Mouse (Mus musculus): Measurements from ENCODE around the gene Rpusd3. TPM values are rescaled to one million over a fixed set of nuclear protein-coding genes. Genes with fewer than 3 reads are reported as not detected.

Rpusd3 gene
- 33.6 and 35.6 TPM in 2 replicates for polyA plus RNA-seq (2012; rRNA removed)

DNA sequence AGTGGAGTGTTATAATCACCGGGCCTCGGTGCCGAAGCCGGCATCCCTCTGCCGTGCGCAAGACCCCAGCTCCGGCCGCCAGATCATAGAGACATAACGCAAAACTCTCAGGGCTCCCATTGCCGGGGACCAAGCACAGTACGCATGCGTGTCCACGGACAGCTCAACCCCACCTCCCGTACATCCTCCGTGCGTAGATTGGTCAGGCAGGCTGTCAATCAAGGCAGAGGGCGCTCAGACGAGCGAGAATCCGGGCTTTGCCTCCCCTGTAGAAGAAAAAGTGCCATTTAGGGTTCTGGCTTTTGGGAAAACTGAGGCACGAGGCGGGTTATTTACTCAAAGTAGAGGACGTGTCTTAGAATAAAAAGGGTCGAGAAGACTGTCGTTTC lies at the start of gene Rpusd3:
Gene Rpusd3, minus strand, starts transcription at position 142 of the 389 bp plus-strand sequence.

DNA sequence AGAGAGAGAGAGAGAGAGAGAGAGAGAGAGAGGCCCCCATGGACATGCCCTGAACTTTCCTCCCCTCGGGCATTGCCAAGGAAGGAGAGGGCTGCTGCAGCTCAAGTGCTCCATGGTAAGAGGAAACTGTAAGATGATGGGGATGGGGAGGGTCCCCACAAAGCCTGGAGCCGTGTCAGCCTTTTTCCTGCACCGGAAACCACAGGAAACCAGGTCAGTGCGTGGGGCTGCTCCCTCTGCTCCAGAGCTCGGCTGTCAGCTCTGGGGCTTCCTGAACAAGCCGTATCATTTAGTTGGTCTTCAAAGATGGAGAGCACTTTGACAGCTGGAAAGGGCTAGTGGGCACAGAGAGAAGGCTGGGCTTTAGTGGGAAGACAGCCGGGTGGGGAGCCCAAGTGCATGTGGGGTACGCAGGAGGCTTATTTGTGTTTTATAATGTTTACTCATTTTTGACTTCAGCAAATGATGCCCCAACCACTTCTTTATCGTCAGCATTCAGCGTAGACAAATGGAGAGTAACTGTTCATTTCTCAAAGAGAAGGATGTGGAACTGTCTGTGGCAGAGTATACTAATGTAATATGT lies 38.9 kb upstream of the Rpusd3 start, which contains the start of gene Il17re:
Gene Il17re, plus strand, starts transcription at position 533 of the 583 bp plus-strand sequence.

DNA sequence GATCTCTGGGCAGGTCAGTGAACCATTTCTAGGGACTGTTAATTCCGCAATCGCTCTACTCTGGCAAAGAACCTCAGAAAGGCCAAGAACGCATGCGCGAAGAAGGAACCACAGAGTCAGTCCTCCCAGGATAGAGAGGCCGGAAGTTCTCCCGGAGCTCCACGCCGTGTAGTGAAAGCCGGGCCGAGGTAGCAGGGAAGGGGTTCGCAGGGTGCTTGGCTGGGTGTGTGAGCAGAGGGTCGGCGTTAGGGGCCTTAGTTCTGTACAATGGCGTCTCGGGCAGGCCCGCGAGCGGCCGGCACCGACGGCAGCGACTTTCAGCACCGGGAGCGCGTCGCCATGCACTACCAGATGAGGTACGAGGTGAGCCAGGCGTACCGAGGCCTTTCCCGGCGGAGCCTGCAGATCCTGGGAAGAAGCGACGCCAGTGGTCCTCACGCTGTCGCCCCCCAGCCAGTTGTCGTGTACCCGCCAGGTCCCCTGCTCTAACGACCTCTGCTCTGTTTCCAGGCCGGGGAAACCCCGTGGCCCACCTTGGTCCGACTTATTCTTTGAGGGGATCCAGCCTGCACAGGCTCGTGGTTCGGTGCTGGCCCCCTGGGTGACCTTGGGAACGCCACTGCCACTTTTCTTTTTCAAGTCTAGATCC lies 23.4 kb upstream of the Rpusd3 start, which contains the start of gene Jagn1:
Gene Jagn1, plus strand, starts transcription at position 128 of the 649 bp plus-strand sequence.

DNA sequence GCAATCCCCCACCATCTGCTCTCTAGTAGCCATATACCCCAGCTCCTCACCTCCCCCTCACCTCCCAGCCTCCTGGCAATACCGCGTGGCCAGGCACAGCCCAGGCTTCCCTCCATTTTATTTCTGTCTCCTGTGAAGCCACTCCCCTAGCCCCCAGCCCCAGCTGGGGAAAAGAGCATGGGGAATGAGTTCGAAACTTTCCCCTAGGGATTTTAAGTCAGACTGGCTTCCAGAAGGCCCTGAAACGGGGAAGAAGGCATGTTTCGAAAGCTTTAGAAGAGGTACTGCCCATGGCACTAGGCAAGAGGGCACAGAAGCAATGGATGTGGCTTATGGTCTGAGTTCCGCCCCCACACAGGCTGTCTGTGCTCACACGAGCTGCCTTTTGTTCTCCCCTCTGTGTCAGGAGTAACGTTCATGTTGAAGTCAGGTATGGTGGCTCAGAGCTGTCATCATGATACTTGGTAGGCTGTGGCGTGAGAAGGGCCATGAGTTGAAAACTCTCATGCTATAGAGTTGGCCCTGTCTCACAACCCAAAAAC lies 16.6 kb upstream of the Rpusd3 start, which contains the start of gene Cidec:
Gene Cidec, minus strand, starts transcription at position 97 of the 542 bp plus-strand sequence.

DNA sequence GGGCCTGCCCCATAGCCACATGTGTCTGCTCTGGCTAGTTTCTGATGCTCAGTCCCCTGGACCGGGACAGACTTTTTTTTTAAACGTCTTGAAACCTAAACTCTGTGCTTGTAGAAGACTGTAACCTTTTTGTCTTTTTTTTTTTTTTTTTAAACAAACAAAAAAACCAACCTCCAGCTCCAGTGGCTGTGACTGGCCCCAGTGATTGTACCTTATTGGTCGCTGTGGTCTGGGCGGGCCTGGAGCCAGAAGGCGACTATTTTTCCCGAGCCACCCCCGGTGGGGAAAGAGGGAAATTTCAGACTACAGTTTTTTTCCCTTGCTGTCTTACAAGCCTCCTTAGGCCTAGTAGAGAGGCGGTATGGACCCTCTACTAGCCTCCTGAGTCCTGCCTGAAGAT lies 30.2 kb downstream of the Rpusd3 start, which contains the start of gene Ttll3:
Gene Ttll3, plus strand, starts transcription at position 301 of the 400 bp plus-strand sequence.

DNA sequence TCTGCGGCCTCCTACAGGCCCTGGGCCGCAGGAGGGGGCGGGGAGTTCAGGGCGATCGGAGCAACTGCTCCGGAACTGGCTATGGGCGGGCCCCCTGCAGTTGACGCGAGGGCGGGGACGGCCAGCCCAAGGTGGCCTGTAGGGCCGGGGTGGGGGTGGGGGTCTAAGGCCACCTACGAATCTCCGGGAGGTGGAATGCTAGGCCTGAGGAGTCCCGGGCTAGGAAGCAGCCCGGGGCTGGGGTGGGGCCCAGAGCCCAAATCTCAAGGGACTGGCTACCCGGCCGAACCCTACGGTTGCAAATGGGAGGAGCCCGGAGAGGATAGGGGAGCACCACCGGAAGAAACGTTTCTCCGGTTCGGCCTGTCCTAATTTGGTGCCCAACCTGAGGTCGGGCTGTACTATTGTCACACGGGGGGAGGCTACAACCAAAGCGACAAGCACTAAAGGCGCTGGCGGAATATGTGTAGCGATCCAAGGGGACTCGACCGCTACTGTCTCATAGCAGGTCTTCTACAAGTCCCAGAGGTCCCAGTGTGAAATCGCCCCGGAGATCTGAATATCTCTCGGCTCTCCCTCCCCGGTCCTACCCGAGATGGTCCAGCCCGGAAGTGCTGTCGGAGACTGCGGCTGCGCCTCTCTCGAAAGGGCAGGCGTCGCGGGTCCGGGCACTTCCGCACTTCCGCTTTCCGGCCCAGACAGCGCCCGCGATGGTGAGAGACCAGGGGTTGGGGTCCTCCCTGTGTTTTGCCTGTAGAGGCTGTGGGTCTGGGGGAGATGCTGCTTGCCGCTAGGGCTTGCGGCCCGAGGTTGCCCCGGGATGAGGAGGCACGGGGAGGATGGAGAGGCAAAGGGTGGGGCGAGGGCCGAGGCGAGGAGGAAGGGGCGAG lies 41.4 kb downstream of the Rpusd3 start, which contains the start of the genes Tada3 and Arpc4:
Gene Tada3, minus strand, starts transcription at position 388 of the 890 bp plus-strand sequence.
Gene Arpc4, plus strand, starts transcription at position 620 of the 890 bp plus-strand sequence.

Other genes starting within 250 kb of the Rpusd3 start
- gene Lhfpl4, start 224.0 kb downstream of the Rpusd3 start, polyA plus RNA-seq (2012; rRNA removed) = 53.8 and 59.2 TPM in 2 replicates
- 36.5 and 39.7 TPM in 2 replicates for gene Mtmr14, start 181.5 kb downstream of the Rpusd3 start, polyA plus RNA-seq (2012; rRNA removed)
- gene Cpne9, start 137.0 kb downstream of the Rpusd3 start, polyA plus RNA-seq (2012; rRNA removed) = 1.7 and 2.3 TPM in 2 replicates
- 38.1 and 40.8 TPM in 2 replicates for gene Brpf1, start 112.2 kb downstream of the Rpusd3 start, polyA plus RNA-seq (2012; rRNA removed)
- gene Ogg1, start 92.4 kb downstream of the Rpusd3 start, polyA plus RNA-seq (2012; rRNA removed) = 20.0 and 20.4 TPM in 2 replicates
- gene Camk1, start 75.4 kb downstream of the Rpusd3 start, polyA plus RNA-seq (2012; rRNA removed) = 61.3 and 74.0 TPM in 2 replicates
- gene Tada3, start 41.5 kb downstream of the Rpusd3 start, polyA plus RNA-seq (2012; rRNA removed) = 60.1 and 63.2 TPM in 2 replicates
- 101 and 116 TPM in 2 replicates for gene Arpc4, start 41.2 kb downstream of the Rpusd3 start, polyA plus RNA-seq (2012; rRNA removed)
- gene Ttll3, start 30.1 kb downstream of the Rpusd3 start, polyA plus RNA-seq (2012; rRNA removed) = 25.0 and 29.2 TPM in 2 replicates
- 0.04 and 0.06 TPM in 2 replicates for gene Cidec, start 16.4 kb upstream of the Rpusd3 start, polyA plus RNA-seq (2012; rRNA removed)
- gene Jagn1, start 23.2 kb upstream of the Rpusd3 start, polyA plus RNA-seq (2012; rRNA removed) = 59.4 and 62.8 TPM in 2 replicates
- 0.07 and 1.1 TPM in 2 replicates for gene Il17re, start 39.1 kb upstream of the Rpusd3 start, polyA plus RNA-seq (2012; rRNA removed)
- gene Il17rc, start 52.1 kb upstream of the Rpusd3 start, polyA plus RNA-seq (2012; rRNA removed) = 3.1 and 5.9 TPM in 2 replicates
- 38.9 and 41.5 TPM in 2 replicates for gene Creld1, start 64.0 kb upstream of the Rpusd3 start, polyA plus RNA-seq (2012; rRNA removed)
- 5.6 and 6.7 TPM in 2 replicates for gene Prrt3, start 82.6 kb upstream of the Rpusd3 start, polyA plus RNA-seq (2012; rRNA removed)
- gene Emc3, start 112.3 kb upstream of the Rpusd3 start, polyA plus RNA-seq (2012; rRNA removed) = 56.0 and 56.9 TPM in 2 replicates
- gene Fancd2, start 112.3 kb upstream of the Rpusd3 start, polyA plus RNA-seq (2012; rRNA removed) = 7.6 and 10.1 TPM in 2 replicates
- gene Fancd2os, start 181.4 kb upstream of the Rpusd3 start, polyA plus RNA-seq (2012; rRNA removed) = 0.05 TPM in 1 of 2 replicates, not detected in the other
- gene Brk1, start 185.4 kb upstream of the Rpusd3 start, polyA plus RNA-seq (2012; rRNA removed) = 234 and 239 TPM in 2 replicates
- gene Vhl, start 204.6 kb upstream of the Rpusd3 start, polyA plus RNA-seq (2012; rRNA removed) = 64.1 and 72.3 TPM in 2 replicates
- 3.2 and 5.4 TPM in 2 replicates for gene Irak2, start 219.1 kb upstream of the Rpusd3 start, polyA plus RNA-seq (2012; rRNA removed)